Mouse (Mus musculus): ENCODE results near the gene 1700003E16Rik. TPM values are rescaled to one million over a fixed set of nuclear protein-coding genes. Genes with fewer than 3 reads are reported as not detected.

Gene 1700003E16Rik
- total RNA-seq, 2 experiments from 2014 or later, result 28.8 to 30.2 TPM

GRCm38 (mm10) chr6:83185895-83186861, 30.0 kb downstream of the 1700003E16Rik start:
- intact Hi-C loops (cut with DNase I), result no loop called here
- DNase-seq (ENCODE audit: low spot score in 2 of 2), result peak; percentile 88 to 96

- intact Hi-C loops (cut with DNase I), result no loop called here
- DNase-seq (ENCODE audit: low spot score in 2 of 2), result no peak
Measured at GRCm38 (mm10) chr6:83186946-83187345, 30.7 kb downstream of the 1700003E16Rik start.

GRCm38 (mm10) chr6:83193571-83193970, 37.4 kb downstream of the 1700003E16Rik start:
- DNase-seq (ENCODE audit: low spot score in 2 of 2), result no peak
- intact Hi-C loops (cut with DNase I), result no loop called here

DNA sequence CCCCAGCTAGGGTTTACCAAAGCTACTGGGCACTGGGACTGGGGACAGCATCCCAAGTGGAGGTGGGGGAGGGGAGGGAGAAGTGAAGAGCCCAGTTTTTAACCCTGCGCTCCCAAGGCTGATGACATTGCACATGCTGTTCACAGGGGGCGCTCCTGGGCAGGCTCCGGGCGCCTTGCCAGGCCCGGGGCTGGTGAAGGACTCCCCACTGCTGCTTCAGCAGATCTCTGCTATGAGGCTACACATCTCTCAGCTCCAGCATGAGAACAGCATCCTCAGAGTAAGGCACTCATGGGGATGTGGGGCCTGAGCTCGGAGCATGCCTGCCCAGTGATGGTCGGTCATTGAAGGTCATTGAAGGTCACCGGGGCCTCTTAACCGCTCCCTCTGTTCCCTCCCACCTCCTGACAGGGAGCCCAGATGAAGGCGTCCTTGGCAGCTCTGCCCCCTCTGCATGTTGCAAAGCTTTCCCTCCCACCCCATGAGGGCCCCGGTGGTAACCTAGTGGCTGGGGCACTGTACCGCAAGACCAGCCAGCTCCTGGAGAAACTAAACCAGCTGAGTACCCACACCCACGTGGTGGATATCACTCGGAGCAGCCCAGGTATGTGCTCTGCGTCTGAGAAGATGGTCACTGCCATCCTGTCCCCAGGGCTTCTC, 41.3 kb downstream of the 1700003E16Rik start:
- intact Hi-C loops (cut with DNase I), result no loop called here

GRCm38 (mm10) chr6:83203320-83203719, 47.1 kb downstream of the 1700003E16Rik start:
- intact Hi-C loops (cut with DNase I), result no loop called here
- DNase-seq (ENCODE audit: low spot score in 2 of 2), result peak in 1 of 2 experiments; percentile 73

More for the DNA sequence above, 41.3 kb downstream of the 1700003E16Rik start:
- peak; percentile 67 for DNase-seq (ENCODE audit: low spot score in 2 of 2)

DNA sequence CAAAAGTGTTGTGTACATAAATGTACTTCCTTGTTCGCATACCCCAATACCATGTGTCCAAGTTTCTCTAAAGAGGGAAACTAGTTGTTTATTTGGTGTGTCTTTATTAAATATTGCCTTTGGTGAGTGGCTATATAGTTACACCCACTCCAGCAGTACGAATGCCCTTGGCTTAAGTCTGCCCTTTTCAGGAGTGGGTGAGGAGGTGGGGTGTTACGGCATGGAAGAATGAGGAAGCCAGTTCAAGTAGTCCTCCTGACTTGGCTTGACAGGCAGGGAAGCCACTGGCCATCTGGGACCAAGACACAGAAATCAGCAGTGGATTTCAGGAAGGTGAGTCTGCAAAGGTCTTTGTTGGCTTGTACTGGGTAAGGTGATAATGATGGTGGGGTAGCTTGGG, 49.6 kb downstream of the 1700003E16Rik start:
- no peak for DNase-seq (ENCODE audit: low spot score in 2 of 2)
- intact Hi-C loops (cut with DNase I), result no loop called here

DNA sequence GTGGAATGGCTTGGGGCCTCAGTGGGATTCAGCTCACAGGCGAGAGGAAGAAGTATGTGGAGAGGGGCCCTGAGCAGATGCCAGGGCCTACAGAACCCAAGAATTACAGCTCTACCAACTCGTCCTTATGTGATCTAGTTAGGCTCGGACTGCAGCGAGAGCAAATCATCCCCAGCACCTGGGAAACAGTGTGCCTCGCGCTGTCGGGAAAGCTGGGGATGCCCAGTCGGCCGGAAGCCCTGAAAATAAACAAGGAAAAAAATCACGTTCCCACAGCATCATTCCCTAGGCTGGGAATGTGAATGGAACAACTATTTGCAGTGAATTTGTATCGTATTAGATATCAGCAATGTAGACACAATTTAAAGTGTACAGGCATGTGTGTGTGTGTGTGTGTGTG, 50.1 kb downstream of the 1700003E16Rik start:
- no peak for DNase-seq (ENCODE audit: low spot score in 2 of 2)
- intact Hi-C loops (cut with DNase I), result no loop called here

DNA sequence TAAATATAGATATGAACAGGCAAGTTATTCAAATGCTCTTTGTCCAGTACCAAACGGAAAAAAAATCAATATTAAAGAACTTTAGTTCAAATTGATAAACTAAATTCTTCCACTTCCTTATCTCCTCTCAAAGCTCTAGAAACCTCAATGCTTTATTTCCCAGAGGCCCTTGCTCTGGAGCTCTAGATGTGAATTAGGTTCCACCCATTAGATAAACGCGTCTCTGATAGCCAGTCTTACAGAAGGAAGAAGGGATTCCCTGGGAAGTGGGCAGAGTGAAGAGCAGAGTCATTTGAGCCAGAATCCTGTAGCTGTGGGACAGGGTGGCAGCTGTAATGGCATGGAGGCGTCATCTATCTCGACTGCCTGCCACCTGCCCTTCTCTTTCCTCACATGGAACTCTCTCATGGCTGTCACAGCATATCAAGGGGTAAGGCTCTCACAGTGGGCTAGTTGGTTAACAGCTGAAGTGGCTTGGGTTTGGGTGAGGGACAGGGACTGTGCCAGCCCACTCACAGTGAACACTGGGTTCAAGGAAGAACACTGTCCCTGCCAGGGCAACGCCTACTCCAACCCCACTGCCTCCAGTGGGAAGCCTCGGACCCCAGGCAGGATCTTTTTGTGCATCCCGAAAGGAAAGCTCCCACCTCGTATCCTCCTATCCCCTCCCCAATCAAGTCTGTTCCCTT, 51.3 kb downstream of the 1700003E16Rik start:
- DNase-seq (ENCODE audit: low spot score in 2 of 2), result no peak
- intact Hi-C loops (cut with DNase I), result no loop called here

DNA sequence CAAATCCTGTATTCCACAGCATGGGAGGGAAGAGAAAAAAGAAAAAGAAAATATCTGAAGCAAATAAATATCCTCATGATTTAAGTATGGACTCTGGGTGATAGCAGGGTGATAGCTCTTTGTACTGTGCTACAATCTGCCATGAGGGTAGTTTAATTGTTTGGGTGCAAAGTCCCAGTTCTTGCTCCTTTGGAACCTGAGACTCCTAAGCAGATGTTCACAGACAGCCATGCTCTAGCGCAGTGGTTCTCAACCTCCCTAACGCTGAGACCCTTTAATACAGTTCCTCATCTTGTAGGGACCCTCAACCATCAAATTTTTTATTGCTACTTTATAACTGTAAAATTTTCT, 51.8 kb downstream of the 1700003E16Rik start:
- intact Hi-C loops (cut with DNase I), result no loop called here
- DNase-seq (ENCODE audit: low spot score in 2 of 2), result no peak

GRCm38 (mm10) chr6:83210495-83210894, 54.3 kb downstream of the 1700003E16Rik start:
- intact Hi-C loops (cut with DNase I), result loop anchor here (10.0 kb wide), 2 partner anchors 144 to 354 kb away; no protein-coding TSS in a partner anchor
- no peak for DNase-seq (ENCODE audit: low spot score in 2 of 2)

DNA sequence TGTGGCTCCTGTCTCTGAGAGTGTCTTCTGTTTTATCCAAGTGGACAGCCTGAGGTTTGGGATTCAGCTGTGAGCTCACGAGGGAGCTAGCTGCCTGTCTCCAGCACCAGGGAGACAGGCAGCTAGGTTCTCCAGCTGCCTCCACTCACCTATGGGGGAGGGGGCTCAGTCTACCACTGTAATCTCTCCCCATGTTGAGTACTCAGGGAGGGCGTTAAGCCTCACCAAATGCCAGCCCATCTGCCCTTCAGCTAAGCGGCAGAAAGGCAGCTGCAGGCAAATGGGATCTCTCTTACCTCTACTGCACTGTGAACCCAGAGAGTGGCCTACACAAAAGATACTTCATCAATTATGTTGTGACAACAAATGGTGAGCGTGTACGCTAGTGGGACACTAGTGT, 55.3 kb downstream of the 1700003E16Rik start:
- intact Hi-C loops (cut with DNase I), result loop anchor here (10.0 kb wide), 2 partner anchors 143 to 353 kb away; no protein-coding TSS in a partner anchor

More for the DNA sequence above, 55.3 kb downstream of the 1700003E16Rik start:
- no peak for DNase-seq (ENCODE audit: low spot score in 2 of 2)

Other genes starting within 250 kb of the 1700003E16Rik start
- 10 to 100 TPM; 37.5 to 40.6 TPM for gene Sema4f, start 216.6 kb upstream of the 1700003E16Rik start, total RNA-seq (2021)
- gene M1ap, start 209.5 kb upstream of the 1700003E16Rik start, total RNA-seq (2021), result not detected
- gene Dok1, start 122.9 kb upstream of the 1700003E16Rik start, total RNA-seq (2021), result 1 to 10 TPM; 1.1 to 1.6 TPM
- 1 to 10 TPM; 1.9 to 2.7 TPM for gene Loxl3, start 122.2 kb upstream of the 1700003E16Rik start, total RNA-seq (2021)
- 100 to 1,000 TPM; 100 to 114 TPM for gene Aup1, start 101.9 kb upstream of the 1700003E16Rik start, total RNA-seq (2021)
- 10 to 100 TPM; 42.9 to 45.4 TPM for gene Htra2, start 101.1 kb upstream of the 1700003E16Rik start, total RNA-seq (2021)
- under 1 TPM; 0.25 to 0.99 TPM for gene Dqx1, start 98.6 kb upstream of the 1700003E16Rik start, total RNA-seq (2021)
- not detected for gene Tlx2, start 86.1 kb upstream of the 1700003E16Rik start, total RNA-seq (2021)
- 10 to 100 TPM; 21.3 to 24.4 TPM for gene Pcgf1, start 78.5 kb upstream of the 1700003E16Rik start, total RNA-seq (2021)
- under 1 TPM in 1 of 2 experiments, not detected in 1; 0.46 TPM for gene Lbx2, start 70.0 kb upstream of the 1700003E16Rik start, total RNA-seq (2021)
- 1 to 10 TPM; 3.2 to 4.1 TPM for gene Ccdc142, start 54.8 kb upstream of the 1700003E16Rik start, total RNA-seq (2021)
- gene Gm42688, start 54.8 kb upstream of the 1700003E16Rik start, total RNA-seq (2021), result 1 to 10 TPM; 3.9 to 5.0 TPM
- 10 to 100 TPM; 60.3 to 66.6 TPM for gene Mrpl53, start 47.4 kb upstream of the 1700003E16Rik start, total RNA-seq (2021)
- 10 to 100 TPM; 27.2 to 28.0 TPM for gene Mogs, start 40.9 kb upstream of the 1700003E16Rik start, total RNA-seq (2021)
- gene Wbp1, start 34.8 kb upstream of the 1700003E16Rik start, total RNA-seq (2021), result 10 to 100 TPM; 36.7 to 48.7 TPM
- gene Ino80b, start 31.0 kb upstream of the 1700003E16Rik start, total RNA-seq (2021), result 10 to 100 TPM; 11.2 to 21.3 TPM
- 10 to 100 TPM; 51.2 to 76.8 TPM for gene Rtkn, start 20.9 kb upstream of the 1700003E16Rik start, total RNA-seq (2021)
- 10 to 100 TPM; 28.8 to 29.1 TPM for gene Wdr54, start within 50 bp of the 1700003E16Rik start, total RNA-seq (2021)
- 100 to 1,000 TPM; 329 to 365 TPM for gene Dctn1, start 9.5 kb downstream of the 1700003E16Rik start, total RNA-seq (2021)
- 1 to 10 TPM; 2.3 to 2.5 TPM for gene Slc4a5, start 63.4 kb downstream of the 1700003E16Rik start, total RNA-seq (2021)
- 1 to 10 TPM; 5.0 to 6.3 TPM for gene Mthfd2, start 169.5 kb downstream of the 1700003E16Rik start, total RNA-seq (2021)
- 10 to 100 TPM; 20.0 to 20.2 TPM for gene Mob1a, start 169.6 kb downstream of the 1700003E16Rik start, total RNA-seq (2021)
- 10 to 100 TPM; 52.3 to 56.5 TPM for gene Bola3, start 192.7 kb downstream of the 1700003E16Rik start, total RNA-seq (2021)